Mouse (Mus musculus) left cerebral cortex, adult 11 months (tissue): Measurements from ENCODE around the gene Ruvbl2.

ENCODE experiments used
- DNase-seq: peaks from one replicate; pipeline ENCODE4 v3.0.0; 2022; ENCODE audit warnings: low spot score

The Ruvbl2 gene

GRCm38 (mm10) chr7:45460860-45461314 lies 23.0 kb upstream of the Ruvbl2 start:
- DNase-seq = no peak

- no peak for DNase-seq
Measured at GRCm38 (mm10) chr7:45460377-45460776, 22.5 kb upstream of the Ruvbl2 start.

- peak; percentile 97 for DNase-seq
Measured at GRCm38 (mm10) chr7:45459564-45460140, 21.8 kb upstream of the Ruvbl2 start, which contains the start of gene Ftl1. Gene Ftl1 (minus strand): TSS chr7:45459884.

GRCm38 (mm10) chr7:45458748-45459563 lies 21.1 kb upstream of the Ruvbl2 start:
- no peak for DNase-seq

GRCm38 (mm10) chr7:45457204-45458060 lies 19.5 kb upstream of the Ruvbl2 start:
- no peak for DNase-seq

- DNase-seq = no peak
Measured at GRCm38 (mm10) chr7:45456721-45457203, 18.9 kb upstream of the Ruvbl2 start.

- no peak for DNase-seq
Measured at GRCm38 (mm10) chr7:45455932-45456696, 18.2 kb upstream of the Ruvbl2 start.

GRCm38 (mm10) chr7:45454971-45455370 lies 17.1 kb upstream of the Ruvbl2 start:
- no peak for DNase-seq

- DNase-seq = peak; percentile 80
Measured at GRCm38 (mm10) chr7:45451344-45451982, 13.6 kb upstream of the Ruvbl2 start.

GRCm38 (mm10) chr7:45449974-45450373 lies 12.1 kb upstream of the Ruvbl2 start:
- no peak for DNase-seq

- DNase-seq = no peak
Measured at GRCm38 (mm10) chr7:45447325-45447990, 9.6 kb upstream of the Ruvbl2 start.

GRCm38 (mm10) chr7:45446589-45446988 lies 8.7 kb upstream of the Ruvbl2 start:
- DNase-seq = no peak

- DNase-seq = no peak
Measured at GRCm38 (mm10) chr7:45443526-45444420, 5.9 kb upstream of the Ruvbl2 start.

GRCm38 (mm10) chr7:45437046-45437445 lies 850 bp downstream of the Ruvbl2 start:
- DNase-seq = no peak

- DNase-seq = no peak
Measured at GRCm38 (mm10) chr7:45436444-45436843, 1.5 kb downstream of the Ruvbl2 start.

GRCm38 (mm10) chr7:45435038-45435437 lies 2.9 kb downstream of the Ruvbl2 start:
- no peak for DNase-seq

- DNase-seq = peak; percentile 100
Measured at GRCm38 (mm10) chr7:45434203-45435015, 3.5 kb downstream of the Ruvbl2 start, which contains the start of gene Gys1. Gene Gys1 (plus strand): TSS chr7:45434844.

GRCm38 (mm10) chr7:45433835-45434202 lies 4.1 kb downstream of the Ruvbl2 start:
- no peak for DNase-seq

- no peak for DNase-seq
Measured at GRCm38 (mm10) chr7:45426556-45426955, 11.3 kb downstream of the Ruvbl2 start.
